Mouse (Mus musculus): ENCODE results near the gene Arrdc3. TPM values are rescaled to one million over a fixed set of nuclear protein-coding genes. Genes with fewer than 3 reads are reported as not detected.

Arrdc3 gene
- 45.7 and 64.1 TPM in 2 replicates for polyA plus RNA-seq (2014; fragmentation: Nextera tagmentation; extraction: Ambion mirVana)

- Histone ChIP-seq H3K4me2 (peak within 1 kb of the TSS; percentile 74), H3K9ac (ENCODE audit: low read depth, low read length) (peak within 1 kb of the TSS; percentile 100), H3K27me3 (ENCODE audit: control insufficient read depth, insufficient read depth, low read length) (no peaks in the 10 kb centered on the region), H3K4me3 (ENCODE audit: low read depth, low read length) (peak within 1 kb of the TSS; percentile 82), H3K4me1 (ENCODE audit: control insufficient read depth, insufficient read depth, low read length) (no peaks in the 10 kb centered on the region), H3K9me3 (replicated peaks; ENCODE audit: control insufficient read depth, low read length) (no peaks in the 10 kb centered on the region), H3K36me3 (ENCODE audit: control insufficient read depth, insufficient read depth, low read length) (no peaks in the 10 kb centered on the region), H3K27ac (ENCODE audit: low read depth, low read length) (peak within 1 kb of the TSS; percentile 100)
- ATAC-seq (replicated peaks; ENCODE audit: insufficient number of reproducible peaks, low FRiP score, low TSS enrichment): peak; percentile 64
- under 1% methylated on average over 29 of the region's 31 CpGs for WGBS (ENCODE audit: insufficient replicate concordance)
Observed at GRCm38 (mm10) chr13:80883190-80883589, at the start of gene Arrdc3. Gene Arrdc3 (plus strand): TSS chr13:80883384.

- ATAC-seq (replicated peaks; ENCODE audit: insufficient number of reproducible peaks, low FRiP score, low TSS enrichment): no peak
- Histone ChIP-seq H3K36me3 (ENCODE audit: control insufficient read depth, insufficient read depth, low read length) (no peaks in the 10 kb centered on the region), H3K4me3 (ENCODE audit: low read depth, low read length) (no peak overlapping the region), H3K4me1 (ENCODE audit: control insufficient read depth, insufficient read depth, low read length) (no peaks in the 10 kb centered on the region), H3K4me2 (no peak overlapping the region), H3K27ac (ENCODE audit: low read depth, low read length) (no peak overlapping the region), H3K9me3 (replicated peaks; ENCODE audit: control insufficient read depth, low read length) (no peaks in the 10 kb centered on the region), H3K27me3 (ENCODE audit: control insufficient read depth, insufficient read depth, low read length) (no peaks in the 10 kb centered on the region), H3K9ac (ENCODE audit: low read depth, low read length) (no peak overlapping the region)
- WGBS (ENCODE audit: insufficient replicate concordance): 11% methylated on average over 5 of the region's 5 CpGs
Observed at GRCm38 (mm10) chr13:80862215-80862614, 21.0 kb upstream of the Arrdc3 start.

GRCm38 (mm10) chr13:80864195-80864594 lies 19.0 kb upstream of the Arrdc3 start:
- Histone ChIP-seq H3K36me3 (ENCODE audit: control insufficient read depth, insufficient read depth, low read length) (no peaks in the 10 kb centered on the region), H3K4me2 (no peak overlapping the region), H3K4me1 (ENCODE audit: control insufficient read depth, insufficient read depth, low read length) (no peaks in the 10 kb centered on the region), H3K27ac (ENCODE audit: low read depth, low read length) (no peak overlapping the region), H3K9ac (ENCODE audit: low read depth, low read length) (no peak overlapping the region), H3K4me3 (ENCODE audit: low read depth, low read length) (no peak overlapping the region), H3K9me3 (replicated peaks; ENCODE audit: control insufficient read depth, low read length) (no peaks in the 10 kb centered on the region), H3K27me3 (ENCODE audit: control insufficient read depth, insufficient read depth, low read length) (no peaks in the 10 kb centered on the region)
- no peak for ATAC-seq (replicated peaks; ENCODE audit: insufficient number of reproducible peaks, low FRiP score, low TSS enrichment)
- 72% methylated on average over 3 of the region's 3 CpGs for WGBS (ENCODE audit: insufficient replicate concordance)

- WGBS (ENCODE audit: insufficient replicate concordance): 85% methylated on average over 5 of the region's 5 CpGs
- H3K36me3 ChIP-seq (ENCODE audit: control insufficient read depth, insufficient read depth, low read length): no peaks in the 10 kb centered on the region
- ATAC-seq (replicated peaks; ENCODE audit: insufficient number of reproducible peaks, low FRiP score, low TSS enrichment): no peak
Observed at GRCm38 (mm10) chr13:80875126-80875525, 8.1 kb upstream of the Arrdc3 start.

GRCm38 (mm10) chr13:80880756-80881155 lies 2.4 kb upstream of the Arrdc3 start:
- H3K27ac ChIP-seq (ENCODE audit: low read depth, low read length): no peak overlapping the region
- WGBS (ENCODE audit: insufficient replicate concordance): 67% methylated on average over 4 of the region's 4 CpGs
- no peak overlapping the region for H3K9ac ChIP-seq (ENCODE audit: low read depth, low read length)
- no peaks in the 10 kb centered on the region for H3K4me1 ChIP-seq (ENCODE audit: control insufficient read depth, insufficient read depth, low read length)
- H3K27me3 ChIP-seq (ENCODE audit: control insufficient read depth, insufficient read depth, low read length): no peaks in the 10 kb centered on the region
- H3K4me3 ChIP-seq (ENCODE audit: low read depth, low read length): no peak overlapping the region
- no peak for ATAC-seq (replicated peaks; ENCODE audit: insufficient number of reproducible peaks, low FRiP score, low TSS enrichment)
- no peaks in the 10 kb centered on the region for H3K36me3 ChIP-seq (ENCODE audit: control insufficient read depth, insufficient read depth, low read length)
- no peak overlapping the region for H3K4me2 ChIP-seq
- H3K9me3 ChIP-seq (replicated peaks; ENCODE audit: control insufficient read depth, low read length): no peaks in the 10 kb centered on the region

More at GRCm38 (mm10) chr13:80875126-80875525, 8.1 kb upstream of the Arrdc3 start:
- no peaks in the 10 kb centered on the region for H3K27me3 ChIP-seq (ENCODE audit: control insufficient read depth, insufficient read depth, low read length)
- no peak overlapping the region for H3K27ac ChIP-seq (ENCODE audit: low read depth, low read length)
- no peak overlapping the region for H3K4me2 ChIP-seq
- H3K4me1 ChIP-seq (ENCODE audit: control insufficient read depth, insufficient read depth, low read length): no peaks in the 10 kb centered on the region
- H3K9me3 ChIP-seq (replicated peaks; ENCODE audit: control insufficient read depth, low read length): no peaks in the 10 kb centered on the region
- H3K4me3 ChIP-seq (ENCODE audit: low read depth, low read length): no peak overlapping the region
- H3K9ac ChIP-seq (ENCODE audit: low read depth, low read length): no peak overlapping the region

GRCm38 (mm10) chr13:80881722-80882500 lies 1.3 kb upstream of the Arrdc3 start:
- no peak overlapping the region for H3K9ac ChIP-seq (ENCODE audit: low read depth, low read length)
- H3K27ac ChIP-seq (ENCODE audit: low read depth, low read length): peak overlapping the region; percentile 100
- H3K4me2 ChIP-seq: no peak overlapping the region; the same call in 1 of the 2 replicates

GRCm38 (mm10) chr13:80882716-80883135 lies 458 bp upstream of the Arrdc3 start:
- ATAC-seq (replicated peaks; ENCODE audit: insufficient number of reproducible peaks, low FRiP score, low TSS enrichment): peak; percentile 41
- H3K4me2 ChIP-seq: peak overlapping the region; percentile 74
- peak overlapping the region; percentile 82 for H3K9ac ChIP-seq (ENCODE audit: low read depth, low read length)
- H3K27me3 ChIP-seq (ENCODE audit: control insufficient read depth, insufficient read depth, low read length): no peaks in the 10 kb centered on the region
- no peaks in the 10 kb centered on the region for H3K36me3 ChIP-seq (ENCODE audit: control insufficient read depth, insufficient read depth, low read length)
- no peaks in the 10 kb centered on the region for H3K9me3 ChIP-seq (replicated peaks; ENCODE audit: control insufficient read depth, low read length)
- peak overlapping the region; percentile 100 for H3K27ac ChIP-seq (ENCODE audit: low read depth, low read length)
- H3K4me1 ChIP-seq (ENCODE audit: control insufficient read depth, insufficient read depth, low read length): no peaks in the 10 kb centered on the region
- 0% methylated on average over 20 of the region's 23 CpGs for WGBS (ENCODE audit: insufficient replicate concordance)
- H3K4me3 ChIP-seq (ENCODE audit: low read depth, low read length): peak overlapping the region; percentile 82

More at GRCm38 (mm10) chr13:80881722-80882500, 1.3 kb upstream of the Arrdc3 start:
- H3K27me3 ChIP-seq (ENCODE audit: control insufficient read depth, insufficient read depth, low read length): no peaks in the 10 kb centered on the region
- H3K9me3 ChIP-seq (replicated peaks; ENCODE audit: control insufficient read depth, low read length): no peaks in the 10 kb centered on the region
- H3K4me1 ChIP-seq (ENCODE audit: control insufficient read depth, insufficient read depth, low read length): no peaks in the 10 kb centered on the region
- no peak overlapping the region for H3K4me3 ChIP-seq (ENCODE audit: low read depth, low read length)
- H3K36me3 ChIP-seq (ENCODE audit: control insufficient read depth, insufficient read depth, low read length): no peaks in the 10 kb centered on the region
- no peak for ATAC-seq (replicated peaks; ENCODE audit: insufficient number of reproducible peaks, low FRiP score, low TSS enrichment)
- WGBS (ENCODE audit: insufficient replicate concordance): 18% methylated on average over 6 of the region's 6 CpGs

- peak overlapping the region; percentile 74 for H3K4me2 ChIP-seq
- H3K27ac ChIP-seq (ENCODE audit: low read depth, low read length): peak overlapping the region; percentile 100
- H3K4me1 ChIP-seq (ENCODE audit: control insufficient read depth, insufficient read depth, low read length): no peaks in the 10 kb centered on the region
- peak overlapping the region; percentile 100 for H3K9ac ChIP-seq (ENCODE audit: low read depth, low read length)
- ATAC-seq (replicated peaks; ENCODE audit: insufficient number of reproducible peaks, low FRiP score, low TSS enrichment): no peak
- H3K36me3 ChIP-seq (ENCODE audit: control insufficient read depth, insufficient read depth, low read length): no peaks in the 10 kb centered on the region
- no peaks in the 10 kb centered on the region for H3K27me3 ChIP-seq (ENCODE audit: control insufficient read depth, insufficient read depth, low read length)
- peak overlapping the region; percentile 82 for H3K4me3 ChIP-seq (ENCODE audit: low read depth, low read length)
- H3K9me3 ChIP-seq (replicated peaks; ENCODE audit: control insufficient read depth, low read length): no peaks in the 10 kb centered on the region
- under 1% methylated on average over 23 of the region's 23 CpGs for WGBS (ENCODE audit: insufficient replicate concordance)
Observed at GRCm38 (mm10) chr13:80883649-80884376, 629 bp downstream of the Arrdc3 start.
